Mouse (Mus musculus) bone marrow, adult 2 months (tissue): ENCODE measurements around the gene Dapp1. TPM values are rescaled to one million over a fixed set of nuclear protein-coding genes. Genes with fewer than 3 reads are reported as not detected.
"Not testable (repeated sequence)": the region's sequence is repeated elsewhere in the genome, so short reads cannot be mapped to it uniquely, and the experiment has no call there.

Source experiments
- H3K27ac ChIP-seq: fragments of 200-500 bp; 2 replicates; pipeline ENCODE4 v1.5.1; 2012; ENCODE audit warnings: low read depth, mild to moderate bottlenecking, control low read depth, inconsistent platforms, low read length; ENCODE audit not compliant: control insufficient read depth, poor library complexity, insufficient read depth
- H3K4me1 ChIP-seq: fragments of 200-500 bp; 2 replicates; pipeline ENCODE4 v1.6.1; 2011; ENCODE audit warnings: low read length; ENCODE audit not compliant: control insufficient read depth, insufficient read depth
- H3K4me3 ChIP-seq: fragments of 200-500 bp; replicated peaks from 2 replicates; pipeline ENCODE3; 2011; ENCODE audit warnings: mild to moderate bottlenecking, low read depth, low read length, control low read depth; ENCODE audit not compliant: control insufficient read depth
- CTCF ChIP-seq: fragments of 200-500 bp; IDR thresholded peaks from 2 replicates; pipeline ENCODE4 v1.5.1; 2011; ENCODE audit warnings: low read length, control low read depth; ENCODE audit not compliant: control insufficient read depth, insufficient read depth
- POLR2A ChIP-seq: fragments of 200-500 bp; IDR thresholded peaks from 2 replicates; pipeline ENCODE4 v1.6.1; 2011; ENCODE audit warnings: low read depth, mild to moderate bottlenecking, control low read depth, low read length, borderline replicate concordance; ENCODE audit not compliant: control insufficient read depth
- WGBS: fragments of 180-500 bp; shearing (Covaris S2); methylation state at CpG from one replicate; pipeline ENCODE4 v1.1.7; 2018; 5-methylcytosine and 5-hydroxymethylcytosine counted together
- polyA plus RNA-seq: library from polyadenylated mRNA; stranded (reverse); fragments of >200 nt; gene quantifications from 2 replicates; pipeline ENCODE4 v1.2.4, GENCODE M21; 2011; ENCODE audit warnings: low replicate concordance; ENCODE audit not compliant: missing spikeins, insufficient read depth, insufficient read length

Gene Dapp1
- polyA plus RNA-seq, 1 experiment = 64.2 TPM

- no peak overlapping the region for H3K27ac ChIP-seq
- TF ChIP-seq POLR2A = no peak
- no peak for TF ChIP-seq CTCF
- H3K4me1 ChIP-seq = no peaks in the 10 kb centered on the region; the same call in 1 of the 2 replicates
- H3K4me3 ChIP-seq = peak overlapping the region; percentile 49
- 52% methylated on average over 12 of the region's 12 CpGs for WGBS
These were observed 63.6 kb downstream of the Dapp1 start for GRCm38 (mm10) chr3:137917694-137918171.

- not testable (repeated sequence) for H3K27ac ChIP-seq, H3K4me3 ChIP-seq, H3K4me1 ChIP-seq
- WGBS = 86% methylated on average over 1 of the region's 1 CpGs
These were observed 66.8 kb downstream of the Dapp1 start for GRCm38 (mm10) chr3:137914567-137914966.

- Histone ChIP-seq H3K4me3 (no peak overlapping the region), H3K4me1 (no peaks in the 10 kb centered on the region; the same call in 1 of the 2 replicates), H3K27ac (no peak overlapping the region)
- TF ChIP-seq CTCF = no peak
- no peak for TF ChIP-seq POLR2A
- WGBS = 64% methylated on average over 2 of the region's 2 CpGs
These were observed 68.3 kb downstream of the Dapp1 start for GRCm38 (mm10) chr3:137913093-137913492.

- Histone ChIP-seq H3K4me1 (peaks cover 2% of the 10 kb centered on the region; the same call in 1 of the 2 replicates), H3K4me3 (no peak overlapping the region), H3K27ac (no peak overlapping the region)
- WGBS = 61% methylated on average over 10 of the region's 10 CpGs
- TF ChIP-seq POLR2A = no peak
- TF ChIP-seq CTCF = no peak
These were observed 81.2 kb downstream of the Dapp1 start for GRCm38 (mm10) chr3:137900149-137900548.

GRCm38 (mm10) chr3:137897685-137898084 is 83.7 kb downstream of the Dapp1 start:
- H3K27ac ChIP-seq = no peak overlapping the region
- no peak overlapping the region for H3K4me3 ChIP-seq
- 54% methylated on average over 5 of the region's 5 CpGs for WGBS
- H3K4me1 ChIP-seq = peaks cover 2% of the 10 kb centered on the region; the same call in 1 of the 2 replicates
- TF ChIP-seq CTCF (no peak), POLR2A (no peak)

GRCm38 (mm10) chr3:137896867-137897266 is 84.5 kb downstream of the Dapp1 start:
- WGBS = 64% methylated on average over 3 of the region's 3 CpGs
- TF ChIP-seq CTCF = no peak
- TF ChIP-seq POLR2A = no peak
- Histone ChIP-seq H3K4me3 (no peak overlapping the region), H3K27ac (no peak overlapping the region), H3K4me1 (peaks cover 2% of the 10 kb centered on the region; the same call in 1 of the 2 replicates)

- no peak overlapping the region for H3K4me3 ChIP-seq
- WGBS = 77% methylated on average over 4 of the region's 4 CpGs
- TF ChIP-seq POLR2A (no peak), CTCF (no peak)
- H3K27ac ChIP-seq = no peak overlapping the region
- H3K4me1 ChIP-seq = peaks cover 2% of the 10 kb centered on the region; the same call in 1 of the 2 replicates
These were observed 85.0 kb downstream of the Dapp1 start for GRCm38 (mm10) chr3:137896386-137896785.

- Histone ChIP-seq H3K27ac (no peak overlapping the region), H3K4me1 (peaks cover 2% of the 10 kb centered on the region; the same call in 1 of the 2 replicates), H3K4me3 (no peak overlapping the region)
- TF ChIP-seq POLR2A (no peak), CTCF (peak; percentile 70)
- 88% methylated on average over 3 of the region's 3 CpGs for WGBS
These were observed 86.1 kb downstream of the Dapp1 start for GRCm38 (mm10) chr3:137895196-137895595.

GRCm38 (mm10) chr3:137893789-137894188 is 87.6 kb downstream of the Dapp1 start:
- 48% methylated on average over 4 of the region's 4 CpGs for WGBS
- TF ChIP-seq CTCF (no peak), POLR2A (no peak)
- Histone ChIP-seq H3K27ac (no peak overlapping the region; the same call in 1 of the 2 replicates), H3K4me3 (no peak overlapping the region), H3K4me1 (peaks cover 1% of the 10 kb centered on the region; the same call in 1 of the 2 replicates)
